Mouse (Mus musculus): ENCODE results near the gene Cacna1e.

Gene Cacna1e

GRCm38 (mm10) chr1:154836473-154836872 is 47.8 kb downstream of the Cacna1e start:
- DNase-seq = no peak

GRCm38 (mm10) chr1:154832168-154832539 is 52.1 kb downstream of the Cacna1e start:
- no peak for DNase-seq

DNA sequence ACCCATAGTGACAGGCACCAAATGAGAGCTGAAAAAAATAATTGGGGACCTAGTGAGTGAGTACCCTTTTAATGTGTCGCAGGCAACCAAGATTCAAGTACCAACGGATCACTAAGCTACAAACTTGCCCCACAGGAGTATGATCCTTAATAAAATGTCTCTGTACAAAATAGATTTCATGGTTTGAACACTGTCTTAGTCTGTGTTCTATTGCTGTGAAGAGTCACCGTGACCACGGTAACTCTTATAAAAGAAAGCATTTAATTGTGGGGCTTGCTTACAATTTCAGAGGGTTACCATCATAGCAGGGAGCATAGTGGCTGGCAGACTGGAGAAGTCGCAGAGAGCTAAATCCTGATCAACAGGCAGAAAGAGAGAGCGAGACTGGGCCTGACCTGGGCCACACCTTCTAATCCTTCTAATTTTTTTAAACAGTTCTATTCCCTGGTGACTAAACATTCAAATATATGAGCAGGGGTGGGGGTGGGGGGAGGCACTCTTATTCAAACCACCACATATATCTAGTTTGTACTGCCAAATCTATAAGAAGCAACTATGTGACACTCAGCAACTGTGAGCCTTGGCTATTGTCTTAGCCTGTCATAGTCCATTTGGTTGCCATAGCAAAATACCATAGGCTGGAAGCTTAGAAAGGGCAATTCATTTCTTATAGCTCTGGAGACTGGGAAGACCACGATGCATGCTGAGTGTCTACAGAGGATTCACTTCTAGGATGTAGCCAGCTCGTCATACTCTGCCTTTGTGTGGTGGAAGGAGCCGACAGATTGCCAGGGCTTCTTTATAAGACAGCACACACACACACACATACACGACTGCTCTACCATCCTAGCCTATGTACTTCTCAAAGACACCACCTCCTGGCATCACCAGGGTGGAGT is 52.8 kb downstream of the Cacna1e start:
- no peak for DNase-seq

DNA sequence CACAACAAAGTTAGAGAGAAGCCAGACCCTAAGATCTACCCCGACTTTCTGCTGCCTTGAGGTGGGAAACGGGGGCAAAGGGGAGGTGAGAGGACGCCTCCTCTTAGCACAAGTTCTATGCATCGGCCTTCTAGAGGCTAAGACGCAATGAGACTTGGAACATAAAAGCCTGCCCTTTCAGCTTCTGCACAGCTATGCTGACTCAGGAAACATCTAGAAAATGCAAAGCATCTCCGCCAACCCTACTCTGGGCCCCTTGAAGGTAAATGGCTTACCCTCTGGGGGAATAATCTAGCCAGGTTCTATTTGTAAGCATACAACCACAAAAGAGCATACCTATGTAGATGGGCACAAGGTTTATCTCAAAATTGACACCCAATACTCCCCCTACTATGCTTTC is 54.2 kb downstream of the Cacna1e start:
- no peak for DNase-seq

DNA sequence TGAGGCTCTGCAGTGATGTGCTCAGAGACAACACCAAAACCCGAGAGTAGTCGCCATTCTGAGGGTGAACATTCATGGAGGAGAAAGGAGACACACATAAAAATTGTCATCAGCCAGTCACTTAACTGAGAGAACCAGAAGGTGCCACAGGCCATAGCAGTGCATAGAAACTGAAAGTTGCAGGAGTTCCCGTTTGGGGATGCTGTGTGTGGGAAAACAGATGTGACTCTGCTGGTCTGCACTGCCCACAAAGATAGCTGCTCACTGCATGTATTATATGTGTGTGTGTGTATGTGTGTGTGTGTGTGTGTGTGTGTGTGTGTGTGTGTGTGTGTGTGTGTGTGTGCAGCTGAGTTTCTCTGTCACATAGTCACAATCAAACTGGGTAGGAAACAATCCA is 61.2 kb downstream of the Cacna1e start:
- no peak for DNase-seq

GRCm38 (mm10) chr1:154820422-154820821 is 63.9 kb downstream of the Cacna1e start:
- DNase-seq = no peak

GRCm38 (mm10) chr1:154819960-154820359 is 64.3 kb downstream of the Cacna1e start:
- no peak for DNase-seq

DNA sequence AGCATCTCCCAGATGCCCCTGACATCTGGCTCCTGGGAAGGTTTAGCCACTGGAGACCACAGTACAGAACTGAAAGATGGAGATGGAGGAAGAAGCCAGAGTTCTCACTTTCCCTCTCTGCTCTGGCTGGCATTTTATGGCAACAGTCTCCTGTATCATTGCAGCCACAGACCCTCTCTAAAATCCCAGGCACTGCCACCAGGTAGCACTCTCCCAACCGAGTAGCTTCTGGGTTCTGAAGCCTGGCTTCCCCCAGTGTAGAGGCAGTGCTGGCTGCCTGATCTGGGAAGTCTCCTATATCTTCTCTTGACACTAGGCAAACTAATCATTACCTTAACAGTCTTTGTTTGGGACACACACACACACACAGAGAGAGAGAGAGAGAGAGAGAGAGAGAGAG is 65.6 kb downstream of the Cacna1e start:
- DNase-seq = no peak

DNA sequence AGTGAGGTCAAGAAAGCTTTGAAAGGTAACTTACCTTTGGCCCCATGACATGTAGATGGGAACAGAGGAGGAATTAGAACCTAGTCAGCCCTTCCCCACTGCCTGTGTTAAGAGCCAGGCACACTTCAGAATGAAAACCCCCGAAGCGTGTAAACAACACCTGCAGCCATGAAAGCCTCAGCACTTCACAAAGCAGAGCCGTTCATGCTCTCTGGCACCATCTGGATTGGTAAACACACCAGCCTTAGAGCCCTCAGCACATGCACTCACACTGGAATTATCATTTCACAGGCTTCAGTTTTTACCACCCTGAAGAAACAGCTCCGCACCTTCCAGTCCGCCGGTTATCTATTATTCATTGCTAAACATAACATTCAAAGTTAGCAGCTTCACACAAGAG is 67.5 kb downstream of the Cacna1e start:
- DNase-seq = no peak

- no peak for DNase-seq
Observed at GRCm38 (mm10) chr1:154816267-154816666, 68.0 kb downstream of the Cacna1e start.

- no peak for DNase-seq
Observed at GRCm38 (mm10) chr1:154805742-154806141, 78.6 kb downstream of the Cacna1e start.

DNA sequence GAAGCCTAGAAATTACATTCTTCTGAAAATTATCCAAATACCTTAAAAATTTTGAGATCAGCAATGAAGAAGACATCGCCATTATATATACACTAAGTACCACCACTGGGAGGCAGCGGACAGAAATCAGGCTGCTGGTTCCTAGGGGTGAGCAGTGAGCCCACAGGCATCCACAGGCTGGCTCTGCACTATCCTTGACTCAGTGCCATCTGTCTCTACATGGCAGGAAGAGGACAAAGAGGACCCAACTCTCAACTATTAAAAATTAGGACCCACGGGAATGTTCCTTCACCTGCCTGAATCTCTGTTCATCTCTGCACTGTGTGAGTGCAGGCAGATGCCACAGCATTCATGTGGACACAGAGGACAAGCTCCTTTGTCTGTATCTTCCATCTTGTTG is 79.3 kb downstream of the Cacna1e start:
- DNase-seq = no peak

- DNase-seq = no peak
Observed at GRCm38 (mm10) chr1:154802301-154802904, 81.9 kb downstream of the Cacna1e start.

DNA sequence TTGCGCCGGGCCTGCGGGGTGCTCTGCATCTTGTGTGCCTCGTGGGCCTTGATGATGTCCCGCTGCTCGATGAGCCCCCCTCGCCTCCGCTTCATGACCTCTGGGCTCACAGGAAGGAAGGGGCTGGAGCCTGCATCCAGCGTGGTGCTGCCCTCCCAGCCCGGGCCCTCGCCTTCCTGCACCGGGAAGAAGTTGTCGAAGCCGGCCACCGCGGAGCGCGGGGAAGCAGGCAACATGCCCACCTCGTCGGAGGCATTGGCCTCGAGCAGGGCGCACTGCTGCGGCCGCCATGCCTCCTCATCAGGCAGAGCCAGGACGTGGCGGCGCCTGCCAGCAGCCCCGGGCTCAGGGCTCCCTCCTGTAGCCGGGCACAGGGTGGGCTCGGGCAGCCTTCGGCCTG is 85.0 kb downstream of the Cacna1e start:
- DNase-seq = no peak

DNA sequence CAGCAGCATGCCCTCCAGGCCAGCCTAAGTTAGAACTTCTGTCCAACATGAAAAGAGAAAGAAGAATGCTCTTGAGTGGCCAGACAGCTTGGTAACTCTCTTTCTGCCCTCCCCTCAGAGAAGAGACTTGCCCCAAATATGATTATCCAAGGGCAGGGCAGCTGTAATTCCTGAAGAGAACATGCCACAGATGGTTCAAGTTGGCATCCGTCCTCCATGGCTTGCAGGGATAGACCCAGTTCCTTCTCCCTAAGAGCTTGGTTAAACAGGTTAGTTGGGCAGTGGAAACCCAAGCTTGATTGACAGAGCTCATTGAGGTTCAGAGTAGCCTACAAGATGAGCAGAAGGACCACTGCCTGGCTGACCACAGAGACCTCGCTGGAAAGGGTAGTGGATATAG is 85.5 kb downstream of the Cacna1e start:
- DNase-seq = no peak

GRCm38 (mm10) chr1:154796685-154797084 is 87.6 kb downstream of the Cacna1e start:
- peak; percentile 66 for DNase-seq

GRCm38 (mm10) chr1:154794518-154794951 is 89.8 kb downstream of the Cacna1e start:
- no peak for DNase-seq

GRCm38 (mm10) chr1:154791544-154792174 is 92.6 kb downstream of the Cacna1e start:
- peak; percentile 13 for DNase-seq

DNA sequence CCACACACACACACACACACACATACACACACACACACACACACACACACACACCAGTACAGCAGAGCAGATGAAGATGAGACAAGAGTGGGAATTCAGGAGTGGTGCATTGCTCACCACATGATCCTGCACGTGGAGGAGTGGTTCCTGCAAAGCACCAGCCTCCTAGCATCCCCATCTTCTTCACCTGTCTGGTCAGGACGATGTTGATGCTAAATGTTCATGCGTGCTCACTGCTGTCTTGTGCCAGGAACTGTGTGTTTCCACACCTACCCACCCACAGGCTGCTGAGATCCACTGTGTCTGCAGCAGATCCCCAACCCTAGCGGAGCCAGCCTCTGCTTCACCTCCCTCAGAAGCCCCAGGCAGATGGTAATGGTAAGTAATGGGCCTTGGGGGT is 95.8 kb downstream of the Cacna1e start:
- no peak for DNase-seq

DNA sequence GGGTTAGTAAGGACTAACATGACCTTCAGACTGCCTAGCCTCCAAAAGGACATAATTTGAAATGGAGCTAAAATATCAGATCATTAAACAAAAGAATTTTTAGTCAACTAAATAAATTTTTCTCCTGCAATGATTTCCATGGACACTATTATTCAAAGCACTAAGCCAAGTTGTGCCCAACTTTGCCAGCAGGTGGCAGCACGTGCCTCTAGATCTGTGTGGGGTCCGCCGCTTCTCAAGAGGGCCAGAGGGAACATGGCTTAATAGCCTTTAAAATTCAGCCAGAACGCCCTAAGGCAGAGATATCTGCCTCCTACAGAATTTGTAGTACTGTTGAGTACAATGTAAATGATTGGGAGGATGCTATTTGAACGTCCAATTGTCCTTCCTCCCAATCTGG is 96.2 kb downstream of the Cacna1e start:
- DNase-seq = peak; percentile 89

DNA sequence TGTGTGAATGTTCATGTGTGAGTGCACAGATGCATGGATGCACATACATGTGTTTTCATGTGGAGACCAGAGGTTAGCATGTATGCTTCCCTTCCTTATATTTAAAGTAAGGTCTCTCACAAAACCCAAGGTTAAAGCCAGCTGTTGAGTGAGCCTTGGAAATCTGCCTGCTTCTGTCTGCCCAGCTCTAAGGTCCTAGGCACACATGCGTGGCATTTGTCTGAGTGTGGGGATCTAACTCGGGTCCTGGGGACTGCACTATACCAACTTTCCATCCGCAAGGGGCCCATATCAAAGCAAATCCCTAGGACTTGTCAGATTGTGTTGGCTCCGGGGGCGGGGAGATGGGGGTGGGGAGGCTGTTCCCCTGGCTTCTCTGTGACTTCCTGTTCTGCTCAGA is 96.9 kb downstream of the Cacna1e start:
- DNase-seq = no peak

DNA sequence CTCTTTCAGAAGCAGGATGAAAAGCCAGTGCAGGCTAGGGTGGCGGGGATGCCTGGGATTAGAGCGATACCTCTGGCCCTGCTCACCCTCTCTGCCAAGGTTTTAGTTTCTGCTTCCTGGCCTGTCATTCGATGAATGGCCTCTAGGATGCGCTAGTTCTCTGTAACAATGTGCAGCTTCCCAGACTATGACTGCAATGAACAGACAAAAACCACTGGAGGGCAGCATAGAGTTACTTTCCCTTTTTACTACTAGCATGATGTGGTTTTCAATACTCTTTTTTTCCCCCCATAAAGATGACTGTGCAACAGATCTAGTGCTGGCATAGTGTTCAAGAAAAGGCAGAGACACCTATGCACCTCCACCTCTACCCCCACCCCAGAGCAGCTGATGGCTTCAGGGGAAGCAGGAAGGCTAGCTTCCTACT is 98.0 kb downstream of the Cacna1e start:
- peak; percentile 89 for DNase-seq

DNA sequence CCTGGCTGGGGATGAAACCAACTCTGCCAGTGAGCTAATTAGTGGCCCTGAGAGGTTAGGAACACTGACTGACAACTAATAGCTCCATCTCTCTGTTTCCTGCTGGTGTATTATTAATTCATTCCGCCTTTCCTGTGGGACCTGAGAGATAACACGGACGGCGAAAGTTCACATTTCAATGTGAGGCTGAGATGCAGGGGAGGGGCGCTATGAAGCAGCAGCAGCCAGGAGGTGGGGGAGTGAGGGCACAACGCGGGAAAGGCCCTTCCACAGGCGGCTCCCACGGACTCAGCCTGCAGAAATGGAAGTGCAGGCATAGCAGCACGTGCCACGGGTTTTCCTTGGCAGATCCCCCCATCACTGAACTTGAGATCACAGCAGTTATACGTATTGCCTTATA is 99.4 kb downstream of the Cacna1e start:
- DNase-seq = peak; percentile 18

GRCm38 (mm10) chr1:154783521-154783920 is 100.8 kb downstream of the Cacna1e start:
- no peak for DNase-seq
